Mouse (Mus musculus): ENCODE measurements at regions not wholly inside any gene's neighbourhood (a gene's known extent, or its start where the extent isn't known, plus 50 kb on each side); places are given as distances from the start of the nearest gene placed in this dataset.

GRCm38 (mm10) chr7:135986021-135986420, 269.9 kb upstream of the Mki67 start:
- DNase-seq (ENCODE audit: low read depth, low spot score): no peak

GRCm38 (mm10) chr7:135990321-135990720, 274.2 kb upstream of the Mki67 start:
- peak; percentile 36 for DNase-seq (ENCODE audit: low read depth, low spot score)

- no peak for DNase-seq (ENCODE audit: low read depth, low spot score)
These were observed 280.7 kb upstream of the Mki67 start for GRCm38 (mm10) chr7:135996896-135997295.

GRCm38 (mm10) chr7:135997640-135998039, 281.5 kb upstream of the Mki67 start:
- DNase-seq (ENCODE audit: low read depth, low spot score): no peak

- DNase-seq (ENCODE audit: low read depth, low spot score): no peak
These were observed 286.2 kb upstream of the Mki67 start for GRCm38 (mm10) chr7:136002382-136002781.

- DNase-seq (ENCODE audit: low read depth, low spot score): peak; percentile 37
These were observed 287.1 kb upstream of the Mki67 start for GRCm38 (mm10) chr7:136003291-136003690.

GRCm38 (mm10) chr7:136007796-136008455, 291.8 kb upstream of the Mki67 start:
- no peak for DNase-seq (ENCODE audit: low read depth, low spot score)

- no peak for DNase-seq (ENCODE audit: low read depth, low spot score)
These were observed 292.3 kb upstream of the Mki67 start for GRCm38 (mm10) chr7:136008486-136008885.

GRCm38 (mm10) chr7:136010013-136010412, 293.9 kb upstream of the Mki67 start:
- peak; percentile 78 for DNase-seq (ENCODE audit: low read depth, low spot score)

- no peak for DNase-seq (ENCODE audit: low read depth, low spot score)
These were observed 298.5 kb upstream of the Mki67 start for GRCm38 (mm10) chr7:136014706-136015105.

- no peak for DNase-seq (ENCODE audit: low read depth, low spot score)
These were observed 300.8 kb upstream of the Mki67 start for GRCm38 (mm10) chr7:136016918-136017317.

- DNase-seq (ENCODE audit: low read depth, low spot score): no peak
These were observed 304.4 kb upstream of the Mki67 start for GRCm38 (mm10) chr7:136020577-136020976.

- no peak for DNase-seq (ENCODE audit: low read depth, low spot score)
These were observed 304.9 kb upstream of the Mki67 start for GRCm38 (mm10) chr7:136021071-136021470.

GRCm38 (mm10) chr7:136022781-136023448, 306.8 kb upstream of the Mki67 start:
- DNase-seq (ENCODE audit: low read depth, low spot score): no peak

- DNase-seq (ENCODE audit: low read depth, low spot score): peak; percentile 36
These were observed 310.3 kb upstream of the Mki67 start for GRCm38 (mm10) chr7:136026451-136026850.

GRCm38 (mm10) chr7:136032026-136032425, 315.9 kb upstream of the Mki67 start:
- no peak for DNase-seq (ENCODE audit: low read depth, low spot score)

- no peak for DNase-seq (ENCODE audit: low read depth, low spot score)
These were observed 317.4 kb upstream of the Mki67 start for GRCm38 (mm10) chr7:136033536-136033935.

- no peak for DNase-seq (ENCODE audit: low read depth, low spot score)
These were observed 319.6 kb upstream of the Mki67 start for GRCm38 (mm10) chr7:136035735-136036134.

GRCm38 (mm10) chr7:136038072-136038471, 321.9 kb upstream of the Mki67 start:
- DNase-seq (ENCODE audit: low read depth, low spot score): peak; percentile 74

GRCm38 (mm10) chr7:136038906-136039305, 322.7 kb upstream of the Mki67 start:
- DNase-seq (ENCODE audit: low read depth, low spot score): peak; percentile 60

- DNase-seq (ENCODE audit: low read depth, low spot score): no peak
These were observed 325.8 kb upstream of the Mki67 start for GRCm38 (mm10) chr7:136041921-136042320.

GRCm38 (mm10) chr7:136046645-136047363, 330.6 kb upstream of the Mki67 start:
- peak; percentile 77 for DNase-seq (ENCODE audit: low read depth, low spot score)

All from brain, adult 2 months (tissue).